Mouse (Mus musculus) liver, postnatal 0 days (tissue): ENCODE results near the gene Csnk1g2. TPM values are rescaled to one million over a fixed set of nuclear protein-coding genes. Genes with fewer than 3 reads are reported as not detected.

Experiments
- ATAC-seq: fragments of 200-750 bp; cut with Nextera tagmentation; 2 replicates; pipeline ENCODE4 v1.8.0; 2017; ENCODE audit warnings: mild to moderate bottlenecking, moderate library complexity
- DNase-seq: peaks from one replicate; pipeline ENCODE4 v3.0.0-alpha.2; 2016
- H3K27ac ChIP-seq: fragments of 300-500 bp; sonication (generic); 2 replicates; pipeline ENCODE4 v1.5.1; 2014; ENCODE audit warnings: antibody characterized with exemption, moderate library complexity, mild to moderate bottlenecking, low read depth
- H3K27me3 ChIP-seq: fragments of 300-500 bp; sonication (generic); 2 replicates; pipeline ENCODE4 v1.6.1; 2014; ENCODE audit warnings: low read length, control low read depth, mixed read lengths; ENCODE audit not compliant: insufficient read depth
- H3K36me3 ChIP-seq: fragments of 300-500 bp; sonication (generic); replicated peaks from 2 replicates; pipeline ENCODE4 v1.6.1; 2014; ENCODE audit warnings: mild to moderate bottlenecking, control low read depth, low read length, moderate library complexity, mixed read lengths; ENCODE audit not compliant: insufficient read depth
- H3K4me1 ChIP-seq: fragments of 300-500 bp; sonication (generic); 2 replicates; pipeline ENCODE4 v1.6.1; 2014; ENCODE audit warnings: antibody characterized with exemption, mild to moderate bottlenecking, control low read depth; ENCODE audit not compliant: insufficient read depth
- H3K4me2 ChIP-seq: fragments of 300-500 bp; sonication (generic); 2 replicates; pipeline ENCODE4 v1.6.1; 2014; ENCODE audit warnings: low read depth, mild to moderate bottlenecking, low read length, moderate library complexity, mixed read lengths
- H3K4me3 ChIP-seq: fragments of 300-500 bp; sonication (generic); 2 replicates; pipeline ENCODE4 v1.5.1; 2014; ENCODE audit warnings: low read depth, low read length
- H3K9ac ChIP-seq: fragments of 300-500 bp; sonication (generic); replicated peaks from 2 replicates; pipeline ENCODE4 v1.6.1; 2014; ENCODE audit warnings: mild to moderate bottlenecking, moderate library complexity
- H3K9me3 ChIP-seq: fragments of 300-500 bp; sonication (generic); 2 replicates; pipeline ENCODE4 v1.6.1; 2016; ENCODE audit warnings: mild to moderate bottlenecking, control low read depth, low read length, mixed read lengths
- CTCF ChIP-seq: sonication (generic); IDR thresholded peaks from 2 replicates; pipeline ENCODE4 v1.5.1; 2016; ENCODE audit warnings: antibody characterized with exemption, low read depth
- EP300 ChIP-seq: IDR thresholded peaks from 2 replicates; pipeline ENCODE4 v1.6.1; 2016; ENCODE audit warnings: antibody characterized with exemption, low read depth, mild to moderate bottlenecking
- WGBS: fragments of 180-500 bp; shearing (Covaris S2); extraction: QIAGEN DNeasy Blood & Tissue Kit; methylation state at CpG from one replicate; pipeline ENCODE4 v1.1.7; 2014; ENCODE audit not compliant: insufficient replicate concordance; 5-methylcytosine and 5-hydroxymethylcytosine counted together
- polyA plus RNA-seq: library from polyadenylated mRNA; unstranded; fragments of >200 nt; fragmentation: Nextera tagmentation; extraction: Ambion mirVana; gene quantifications from 2 replicates; pipeline ENCODE4 v1.2.1, GENCODE M21; 2015

Gene Csnk1g2
- polyA plus RNA-seq, 1 experiment from 2014 or later: 41.4 TPM

- Histone ChIP-seq H3K9ac (no peak overlapping the region), H3K27ac (no peak overlapping the region), H3K4me3 (no peak overlapping the region), H3K9me3 (no peaks in the 10 kb centered on the region), H3K4me2 (no peak overlapping the region), H3K36me3 (no peaks in the 10 kb centered on the region), H3K27me3 (no peaks in the 10 kb centered on the region), H3K4me1 (peaks cover 31% of the 10 kb centered on the region)
- no peak for TF ChIP-seq CTCF
- no peak for TF ChIP-seq EP300
- ATAC-seq (no peak), DNase-seq (no peak)
- WGBS: 89% methylated on average over 6 of the region's 6 CpGs
These were observed 32.2 kb downstream of the Csnk1g2 start for GRCm38 (mm10) chr10:80654866-80655265.

GRCm38 (mm10) chr10:80655406-80656129 is 32.9 kb downstream of the Csnk1g2 start:
- H3K4me1 ChIP-seq: peaks cover 31% of the 10 kb centered on the region
- peak overlapping the region; percentile 97 for H3K4me2 ChIP-seq
- 6% methylated on average over 12 of the region's 12 CpGs for WGBS
- H3K9ac ChIP-seq: peak overlapping the region; percentile 93
- H3K36me3 ChIP-seq: no peaks in the 10 kb centered on the region
- no peaks in the 10 kb centered on the region for H3K9me3 ChIP-seq
- H3K27ac ChIP-seq: peak overlapping the region; percentile 80
- DNase-seq (no peak), ATAC-seq (0 out of 2 replicates have a peak, but pooled peaks have one; percentile 2)
- no peak for TF ChIP-seq CTCF
- no peak for TF ChIP-seq EP300
- no peaks in the 10 kb centered on the region for H3K27me3 ChIP-seq
- peak overlapping the region; percentile 91 for H3K4me3 ChIP-seq

GRCm38 (mm10) chr10:80656130-80656862 is 33.7 kb downstream of the Csnk1g2 start:
- ATAC-seq: peak; percentile 84
- Histone ChIP-seq H3K4me1 (peaks cover 31% of the 10 kb centered on the region), H3K9me3 (no peaks in the 10 kb centered on the region), H3K27me3 (no peaks in the 10 kb centered on the region), H3K36me3 (no peaks in the 10 kb centered on the region), H3K4me3 (peak overlapping the region; percentile 91), H3K27ac (peak overlapping the region; percentile 82), H3K9ac (peak overlapping the region; percentile 93), H3K4me2 (peak overlapping the region; percentile 97)
- DNase-seq: peak; percentile 99
- 1% methylated on average over 52 of the region's 72 CpGs for WGBS
- TF ChIP-seq EP300 (no peak), CTCF (no peak)

DNA sequence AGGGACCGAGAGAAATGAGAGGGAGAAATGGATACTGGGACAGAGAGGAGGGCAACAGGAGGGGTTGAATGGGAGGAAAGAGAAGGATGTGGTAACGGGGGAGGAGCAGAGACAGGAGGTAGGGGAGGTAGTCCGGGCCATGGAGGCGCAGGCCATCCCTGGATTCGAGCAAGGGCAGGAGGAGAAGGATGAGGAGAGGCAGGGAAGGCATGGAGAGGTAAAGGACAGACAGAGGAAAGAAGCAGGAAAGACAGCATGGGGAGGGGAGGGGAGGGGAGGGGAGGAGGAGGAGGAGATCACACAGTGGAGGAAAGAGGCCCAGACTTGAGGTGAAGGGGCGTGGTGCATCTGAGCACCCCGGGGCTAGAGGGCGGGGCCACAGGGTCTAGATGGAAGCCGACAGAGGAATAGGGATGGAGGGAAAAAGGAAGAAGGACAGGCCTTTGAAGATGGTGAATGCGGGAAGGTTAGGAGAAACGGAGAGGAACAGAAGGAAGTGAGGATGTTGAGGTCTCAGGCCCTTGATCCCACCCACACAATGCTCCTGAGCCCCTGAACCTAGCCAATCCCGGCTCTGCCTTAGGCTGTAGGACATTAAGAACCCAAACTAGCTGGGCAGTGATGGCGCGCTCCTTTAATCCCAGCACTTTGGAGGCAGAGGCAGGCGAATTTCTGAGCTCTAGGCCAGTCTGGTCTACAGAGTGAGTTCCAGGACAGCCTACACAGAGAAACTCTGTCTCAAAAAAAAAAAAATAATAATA is 34.4 kb downstream of the Csnk1g2 start, which contains the start of gene Btbd2:
Btbd2 (minus strand) TSS at position 209 of the 761 bp plus-strand sequence.
- no peaks in the 10 kb centered on the region for H3K9me3 ChIP-seq
- H3K36me3 ChIP-seq: no peaks in the 10 kb centered on the region
- 34% methylated on average over 15 of the region's 15 CpGs for WGBS
- peak; percentile 7 for ATAC-seq
- H3K27ac ChIP-seq: peak within 1 kb of the TSS; percentile 82
- H3K27me3 ChIP-seq: no peaks in the 10 kb centered on the region
- DNase-seq: peak; percentile 63
- H3K4me3 ChIP-seq: peak within 1 kb of the TSS; percentile 91
- H3K9ac ChIP-seq: peak within 1 kb of the TSS; percentile 93
- peaks cover 31% of the 10 kb centered on the region for H3K4me1 ChIP-seq
- peak within 1 kb of the TSS; percentile 97 for H3K4me2 ChIP-seq
- TF ChIP-seq EP300 (no peak), CTCF (no peak)

- H3K4me2 ChIP-seq: peak overlapping the region; percentile 65
- 72% methylated on average over 14 of the region's 14 CpGs for WGBS
These were observed 35.7 kb downstream of the Csnk1g2 start for GRCm38 (mm10) chr10:80658194-80658840.

More at GRCm38 (mm10) chr10:80658194-80658840, 35.7 kb downstream of the Csnk1g2 start:
- TF ChIP-seq EP300 (no peak), CTCF (no peak)
- Histone ChIP-seq H3K36me3 (no peaks in the 10 kb centered on the region), H3K27me3 (no peaks in the 10 kb centered on the region), H3K9ac (0 out of 2 replicates have a peak overlapping the region, but pooled peaks have one; percentile 1), H3K4me3 (no peak overlapping the region), H3K27ac (0 out of 2 replicates have a peak overlapping the region, but pooled peaks have one; percentile 22), H3K9me3 (no peaks in the 10 kb centered on the region), H3K4me1 (peaks cover 36% of the 10 kb centered on the region)
- DNase-seq (no peak), ATAC-seq (no peak)
